Mouse (Mus musculus) liver, embryonic 15.5 days (tissue): ENCODE data around the gene Myt1l. TPM values are rescaled to one million over a fixed set of nuclear protein-coding genes. Genes with fewer than 3 reads are reported as not detected.

Source experiments
- ATAC-seq: fragments of 200-750 bp; cut with Nextera tagmentation; 2 replicates; pipeline ENCODE4 v1.8.0; 2017; ENCODE audit warnings: moderate number of reproducible peaks, mild to moderate bottlenecking, moderate library complexity; ENCODE audit not compliant: insufficient read depth
- H3K27ac ChIP-seq: fragments of 300-500 bp; sonication (generic); replicated peaks from 2 replicates; pipeline ENCODE4 v1.5.1; 2015; ENCODE audit warnings: mild to moderate bottlenecking, inconsistent platforms
- H3K27me3 ChIP-seq: fragments of 300-500 bp; sonication (generic); 2 replicates; pipeline ENCODE4 v1.6.1; 2015; ENCODE audit warnings: mild to moderate bottlenecking, inconsistent platforms
- H3K36me3 ChIP-seq: fragments of 300-500 bp; sonication (generic); replicated peaks from 2 replicates; pipeline ENCODE4 v1.6.1; 2015; ENCODE audit warnings: moderate library complexity, mild to moderate bottlenecking, inconsistent platforms
- H3K4me1 ChIP-seq: fragments of 300-500 bp; sonication (generic); replicated peaks from 2 replicates; pipeline ENCODE4 v1.6.1; 2015; ENCODE audit warnings: inconsistent platforms
- H3K4me2 ChIP-seq: fragments of 300-500 bp; sonication (generic); 2 replicates; pipeline ENCODE4 v1.6.1; 2015; ENCODE audit warnings: moderate library complexity, mild to moderate bottlenecking, inconsistent platforms
- H3K4me3 ChIP-seq: fragments of 300-500 bp; sonication (generic); replicated peaks from 2 replicates; pipeline ENCODE4 v1.5.1; 2015; ENCODE audit warnings: mild to moderate bottlenecking, inconsistent platforms
- H3K9ac ChIP-seq: fragments of 300-500 bp; sonication (generic); 2 replicates; pipeline ENCODE4 v1.6.1; 2015; ENCODE audit warnings: moderate library complexity, mild to moderate bottlenecking, inconsistent platforms
- H3K9me3 ChIP-seq: fragments of 300-500 bp; sonication (generic); replicated peaks from 2 replicates; pipeline ENCODE4 v1.6.1; 2016; ENCODE audit warnings: inconsistent platforms
- WGBS: fragments of 180-500 bp; shearing (Covaris S2); methylation state at CpG from one replicate; pipeline ENCODE4 v1.1.7; 2015; ENCODE audit warnings: mixed read lengths; ENCODE audit not compliant: insufficient replicate concordance; 5-methylcytosine and 5-hydroxymethylcytosine counted together
- polyA plus RNA-seq: library from polyadenylated mRNA; unstranded; fragments of >200 nt; fragmentation: Nextera tagmentation; extraction: Ambion mirVana; gene quantifications from 2 replicates; pipeline ENCODE4 v1.2.1, GENCODE M21; 2015

Myt1l gene
- polyA plus RNA-seq, result 0.05 TPM in 2 replicates

GRCm38 (mm10) chr12:29528031-29528771, at the start of gene Myt1l:
Gene Myt1l (plus strand): TSS chr12:29528384.
- peaks cover 24% of the 10 kb centered on the region for H3K27me3 ChIP-seq
- no peaks in the 10 kb centered on the region for H3K4me1 ChIP-seq
- no peak within 1 kb of the TSS for H3K9ac ChIP-seq
- H3K36me3 ChIP-seq, result no peaks in the 10 kb centered on the region
- no peaks in the 10 kb centered on the region for H3K9me3 ChIP-seq
- no peak within 1 kb of the TSS for H3K27ac ChIP-seq
- no peak within 1 kb of the TSS for H3K4me3 ChIP-seq
- WGBS, result 31% methylated on average over 13 of the region's 13 CpGs
- no peak for ATAC-seq
- H3K4me2 ChIP-seq, result no peak within 1 kb of the TSS

DNA sequence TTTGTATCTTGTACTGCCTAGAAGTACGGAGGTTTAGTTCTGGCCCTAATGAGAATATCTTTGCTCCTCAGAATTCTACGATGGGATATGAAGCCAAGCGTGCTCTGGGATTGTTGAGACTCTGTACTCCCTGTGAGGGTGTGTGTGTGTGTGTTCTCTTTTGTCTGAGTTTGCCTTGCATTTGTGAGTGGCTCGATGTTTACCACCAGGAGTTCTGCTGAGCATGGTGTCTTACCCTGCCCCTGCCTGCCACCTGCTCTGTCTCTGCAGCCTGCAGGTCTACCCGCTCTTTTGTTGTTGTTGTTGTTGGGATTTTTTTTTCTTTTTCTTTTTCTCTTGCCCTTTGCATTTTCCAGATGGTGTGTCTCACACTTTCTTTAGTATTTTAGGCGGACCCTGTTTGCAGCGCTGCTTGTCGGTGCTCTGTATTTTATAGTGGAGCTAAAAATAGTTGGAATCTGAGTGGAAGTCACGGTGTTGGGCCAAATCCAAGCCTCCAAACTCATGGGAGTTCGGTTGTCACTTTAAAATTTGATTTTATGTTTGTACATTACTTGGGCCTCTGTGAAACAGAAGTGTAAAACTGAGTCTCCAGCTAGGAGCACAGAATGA, 41.7 kb upstream of the Myt1l start:
- Histone ChIP-seq H3K36me3 (no peaks in the 10 kb centered on the region), H3K9me3 (no peaks in the 10 kb centered on the region), H3K4me1 (no peaks in the 10 kb centered on the region), H3K4me2 (no peak overlapping the region), H3K27ac (no peak overlapping the region), H3K4me3 (no peak overlapping the region), H3K9ac (no peak overlapping the region), H3K27me3 (no peaks in the 10 kb centered on the region)
- ATAC-seq, result no peak
- WGBS, result 67% methylated on average over 10 of the region's 10 CpGs

DNA sequence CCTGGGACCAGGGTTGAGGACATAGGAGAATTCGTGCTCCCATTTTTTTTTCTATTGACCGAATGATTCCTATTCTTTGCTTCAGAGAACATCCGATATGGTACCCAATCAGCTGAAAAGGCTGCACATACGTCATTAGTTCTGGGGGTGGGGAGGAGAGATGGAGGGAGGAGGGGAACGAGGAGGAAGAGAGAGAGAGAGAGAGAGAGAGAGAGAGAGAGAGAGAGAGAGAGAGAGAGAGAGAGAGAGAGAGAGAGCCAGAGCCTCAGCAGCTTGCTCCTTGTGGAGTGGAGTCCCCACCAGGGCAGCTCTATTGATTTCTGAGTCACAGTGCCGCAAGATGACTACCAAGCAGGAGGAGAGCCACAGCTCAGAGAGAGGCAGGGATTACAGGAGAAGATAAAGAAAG, 1.9 kb upstream of the Myt1l start:
- ATAC-seq, result no peak
- WGBS, result 9% methylated on average over 6 of the region's 6 CpGs
- Histone ChIP-seq H3K27ac (no peak overlapping the region), H3K4me1 (no peaks in the 10 kb centered on the region), H3K9ac (no peak overlapping the region), H3K4me3 (no peak overlapping the region), H3K9me3 (no peaks in the 10 kb centered on the region), H3K4me2 (no peak overlapping the region), H3K36me3 (no peaks in the 10 kb centered on the region), H3K27me3 (peaks cover 16% of the 10 kb centered on the region; the same call in 1 of the 2 replicates)

GRCm38 (mm10) chr12:29527048-29527761, 979 bp upstream of the Myt1l start:
- no peaks in the 10 kb centered on the region for H3K36me3 ChIP-seq

DNA sequence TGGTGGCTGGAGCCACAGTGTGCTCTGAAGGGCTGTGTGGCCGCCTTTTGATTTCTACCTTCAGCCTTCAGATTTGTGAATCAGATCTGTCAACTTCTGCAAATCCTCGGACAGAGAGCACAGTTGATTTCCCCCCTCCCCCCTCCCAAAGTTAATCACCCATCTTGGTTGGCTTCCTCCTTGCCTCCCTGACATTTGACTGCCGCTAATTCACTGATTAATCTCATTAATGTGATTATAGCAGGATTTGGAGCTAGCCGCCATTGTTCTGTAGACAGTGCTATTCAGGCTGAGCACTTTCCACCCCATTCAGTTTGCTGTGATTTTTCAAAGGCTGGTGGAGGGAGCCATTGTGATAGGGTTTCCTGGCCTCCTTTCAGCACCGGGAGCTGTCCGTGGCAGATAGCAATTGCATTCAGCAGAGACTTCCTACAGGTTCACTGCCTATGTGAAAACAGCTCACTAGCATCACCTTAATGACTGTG, 2.1 kb downstream of the Myt1l start:
- Histone ChIP-seq H3K9ac (no peak overlapping the region), H3K9me3 (no peaks in the 10 kb centered on the region), H3K27me3 (peaks cover 45% of the 10 kb centered on the region), H3K4me3 (no peak overlapping the region), H3K4me1 (no peaks in the 10 kb centered on the region), H3K27ac (no peak overlapping the region), H3K36me3 (no peaks in the 10 kb centered on the region), H3K4me2 (no peak overlapping the region)
- ATAC-seq, result no peak
- 8% methylated on average over 6 of the region's 6 CpGs for WGBS

More at GRCm38 (mm10) chr12:29527048-29527761, 979 bp upstream of the Myt1l start:
- H3K9ac ChIP-seq, result no peak overlapping the region
- H3K4me3 ChIP-seq, result no peak overlapping the region
- 2% methylated on average over 27 of the region's 27 CpGs for WGBS
- no peaks in the 10 kb centered on the region for H3K9me3 ChIP-seq
- H3K4me2 ChIP-seq, result no peak overlapping the region
- H3K4me1 ChIP-seq, result no peaks in the 10 kb centered on the region
- peaks cover 16% of the 10 kb centered on the region; the same call in 1 of the 2 replicates for H3K27me3 ChIP-seq
- no peak overlapping the region for H3K27ac ChIP-seq
- no peak for ATAC-seq

- Histone ChIP-seq H3K27ac (no peak overlapping the region), H3K9ac (no peak overlapping the region), H3K4me3 (no peak overlapping the region), H3K27me3 (peaks cover 45% of the 10 kb centered on the region), H3K4me1 (no peaks in the 10 kb centered on the region), H3K36me3 (no peaks in the 10 kb centered on the region), H3K4me2 (no peak overlapping the region), H3K9me3 (no peaks in the 10 kb centered on the region)
- WGBS, result 67% methylated on average over 7 of the region's 7 CpGs
- ATAC-seq, result no peak
These were observed 2.6 kb downstream of the Myt1l start for GRCm38 (mm10) chr12:29530823-29531222.

DNA sequence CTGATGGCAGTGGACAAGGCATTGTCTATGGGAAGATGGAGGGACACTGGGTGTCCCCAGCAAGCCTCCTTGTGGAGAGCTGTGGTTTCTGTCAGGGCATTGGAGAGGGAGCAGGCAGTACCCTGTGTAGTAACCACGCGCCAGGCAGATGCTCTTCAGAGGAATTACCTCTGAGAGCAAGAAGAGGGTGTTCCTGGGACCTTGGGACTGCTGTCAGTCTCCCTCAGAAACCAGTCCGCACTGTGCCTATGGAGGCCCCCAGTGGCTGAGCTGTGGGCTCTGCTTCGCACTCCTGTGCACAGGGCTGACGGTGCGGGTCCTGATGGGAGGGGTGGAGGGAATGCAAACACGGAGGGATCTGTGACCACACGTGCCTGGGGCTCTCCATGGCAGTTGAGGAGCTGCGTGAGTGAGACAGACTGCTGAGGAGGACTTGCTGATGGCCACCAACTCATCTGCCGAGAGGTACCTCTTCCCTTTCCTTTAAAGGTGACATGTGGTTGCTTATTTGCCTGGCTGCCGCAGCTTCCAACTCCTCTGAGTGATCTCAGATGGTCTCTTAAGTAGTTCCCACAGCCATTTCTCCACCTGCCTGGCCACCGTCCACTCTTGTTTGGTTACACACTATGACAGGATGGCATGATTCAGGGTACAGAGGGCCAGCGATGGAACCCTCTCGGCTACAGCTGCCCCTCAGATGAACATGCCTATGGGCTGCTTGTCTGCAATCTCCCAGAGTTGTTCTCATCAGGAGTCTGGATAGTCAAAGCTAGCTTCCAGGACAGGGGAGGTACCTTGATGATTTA, 5.1 kb downstream of the Myt1l start:
- H3K4me1 ChIP-seq, result no peaks in the 10 kb centered on the region

DNA sequence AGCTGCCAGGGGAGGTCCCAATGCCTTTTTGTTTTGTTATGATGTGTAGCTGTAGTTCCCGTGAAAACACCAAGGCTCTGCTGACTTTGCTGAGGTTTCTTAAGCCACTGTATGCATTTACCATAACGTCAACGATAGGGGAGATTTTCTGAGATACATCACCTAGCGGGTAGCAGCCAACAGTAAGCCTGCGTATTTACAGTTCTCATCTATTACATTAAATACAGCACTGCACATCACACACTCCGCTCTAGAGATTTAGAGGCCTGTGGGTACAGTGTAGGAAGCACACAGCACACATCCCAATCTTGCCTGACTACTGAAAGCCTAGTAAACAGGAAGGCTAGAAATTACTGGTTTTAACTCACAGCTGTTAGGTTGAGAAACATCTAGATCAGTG, 6.1 kb downstream of the Myt1l start:
- no peak overlapping the region for H3K4me3 ChIP-seq
- no peak overlapping the region for H3K27ac ChIP-seq
- ATAC-seq, result no peak
- H3K9me3 ChIP-seq, result no peaks in the 10 kb centered on the region
- no peaks in the 10 kb centered on the region for H3K36me3 ChIP-seq
- H3K27me3 ChIP-seq, result peaks cover 35% of the 10 kb centered on the region
- no peak overlapping the region for H3K4me2 ChIP-seq
- WGBS, result 6% methylated on average over 6 of the region's 6 CpGs
- no peaks in the 10 kb centered on the region for H3K4me1 ChIP-seq
- no peak overlapping the region for H3K9ac ChIP-seq

More for the DNA sequence above, 5.1 kb downstream of the Myt1l start:
- no peak overlapping the region for H3K4me2 ChIP-seq
- H3K9me3 ChIP-seq, result no peaks in the 10 kb centered on the region
- no peak overlapping the region for H3K4me3 ChIP-seq
- H3K36me3 ChIP-seq, result no peaks in the 10 kb centered on the region
- 26% methylated on average over 14 of the region's 14 CpGs for WGBS
- peaks cover 39% of the 10 kb centered on the region for H3K27me3 ChIP-seq
- no peak for ATAC-seq
- H3K9ac ChIP-seq, result no peak overlapping the region
- no peak overlapping the region for H3K27ac ChIP-seq

GRCm38 (mm10) chr12:29534761-29535300, 6.6 kb downstream of the Myt1l start:
- no peaks in the 10 kb centered on the region for H3K4me1 ChIP-seq
- H3K27me3 ChIP-seq, result peaks cover 35% of the 10 kb centered on the region
- ATAC-seq, result no peak
- no peak overlapping the region for H3K27ac ChIP-seq
- H3K4me3 ChIP-seq, result no peak overlapping the region
- H3K36me3 ChIP-seq, result no peaks in the 10 kb centered on the region
- H3K9me3 ChIP-seq, result no peaks in the 10 kb centered on the region
- no peak overlapping the region for H3K4me2 ChIP-seq
- 3% methylated on average over 25 of the region's 25 CpGs for WGBS
- H3K9ac ChIP-seq, result no peak overlapping the region

GRCm38 (mm10) chr12:29537916-29538315, 9.7 kb downstream of the Myt1l start:
- Histone ChIP-seq H3K4me3 (no peak overlapping the region), H3K4me2 (no peak overlapping the region), H3K4me1 (no peaks in the 10 kb centered on the region), H3K27me3 (peaks cover 29% of the 10 kb centered on the region), H3K27ac (no peak overlapping the region), H3K9me3 (no peaks in the 10 kb centered on the region), H3K36me3 (no peaks in the 10 kb centered on the region), H3K9ac (no peak overlapping the region)
- WGBS, result 50% methylated on average over 5 of the region's 5 CpGs
- no peak for ATAC-seq
